Mouse (Mus musculus) E14TG2a.4 (cell line): ENCODE data around the gene Pars2.

Experiments
- CTCF ChIP-seq: conservative IDR thresholded peaks from 2 replicates; pipeline ENCODE4 v1.5.1; 2014; ENCODE audit warnings: low read length
- NANOG ChIP-seq: IDR thresholded peaks from 2 replicates; pipeline ENCODE4 v1.6.1; 2014; ENCODE audit warnings: borderline replicate concordance, low read length, mixed read lengths
- POU5F1 ChIP-seq: IDR thresholded peaks from 2 replicates; pipeline ENCODE4 v1.6.1; 2014; ENCODE audit warnings: low read length, borderline replicate concordance

DNA sequence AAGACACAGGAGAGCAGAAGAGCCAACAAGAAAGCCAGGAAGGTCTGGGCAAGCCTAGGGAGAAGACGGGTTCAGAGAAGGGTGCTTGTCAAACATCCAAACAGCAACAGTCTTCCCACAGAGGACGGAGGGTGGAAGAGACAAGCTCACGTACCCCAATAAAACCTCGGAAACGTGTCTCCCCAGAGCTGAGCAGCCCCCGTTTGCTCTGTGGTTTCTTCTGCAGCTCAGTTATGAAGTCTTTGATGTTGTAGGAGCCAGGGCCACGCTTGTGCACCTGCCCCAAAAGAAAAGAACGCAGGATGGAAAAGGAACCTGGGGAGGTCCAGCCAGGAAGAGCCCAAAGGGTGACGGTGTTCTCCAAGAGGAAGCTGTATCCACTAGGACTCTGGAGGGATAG lies 36.0 kb upstream of the Pars2 start:
- TF ChIP-seq CTCF (no peak), NANOG (no peak), POU5F1 (no peak)
